Mouse (Mus musculus): ENCODE measurements around the gene Zmpste24.

The Zmpste24 gene

GRCm38 (mm10) chr4:121031440-121031839 lies 66.6 kb downstream of the Zmpste24 start:
- DNase-seq (ENCODE audit: low spot score in 2 of 2), result no peak

GRCm38 (mm10) chr4:121029632-121030031 lies 68.4 kb downstream of the Zmpste24 start:
- DNase-seq (ENCODE audit: low spot score in 2 of 2), result no peak

- DNase-seq (ENCODE audit: low spot score in 2 of 2), result peak in 1 of 2 experiments; percentile 42
These were observed 69.2 kb downstream of the Zmpste24 start for GRCm38 (mm10) chr4:121028659-121029392.

GRCm38 (mm10) chr4:121028146-121028545 lies 69.9 kb downstream of the Zmpste24 start:
- no peak for DNase-seq (ENCODE audit: low spot score in 2 of 2)

GRCm38 (mm10) chr4:121025681-121026080 lies 72.4 kb downstream of the Zmpste24 start:
- DNase-seq (ENCODE audit: low spot score in 2 of 2), result no peak

- DNase-seq (ENCODE audit: low spot score in 2 of 2), result peak; percentile 48 to 66
These were observed 74.1 kb downstream of the Zmpste24 start for GRCm38 (mm10) chr4:121023941-121024340.

- no peak for DNase-seq (ENCODE audit: low spot score in 2 of 2)
These were observed 74.6 kb downstream of the Zmpste24 start for GRCm38 (mm10) chr4:121023464-121023863.

GRCm38 (mm10) chr4:121021911-121022310 lies 76.1 kb downstream of the Zmpste24 start:
- DNase-seq (ENCODE audit: low spot score in 2 of 2), result no peak

- DNase-seq (ENCODE audit: low spot score in 2 of 2), result no peak
These were observed 77.8 kb downstream of the Zmpste24 start for GRCm38 (mm10) chr4:121020040-121020790.

- DNase-seq (ENCODE audit: low spot score in 2 of 2), result no peak
These were observed 79.8 kb downstream of the Zmpste24 start for GRCm38 (mm10) chr4:121018250-121018649.

GRCm38 (mm10) chr4:121016928-121017657 lies 80.9 kb downstream of the Zmpste24 start, which contains the start of gene Smap2:
Smap2 (minus strand) TSS chr4:121017247.
- DNase-seq (ENCODE audit: low spot score in 2 of 2), result peak; percentile 94 to 98

- DNase-seq (ENCODE audit: low spot score in 2 of 2), result peak in 1 of 2 experiments; percentile 11
These were observed 81.8 kb downstream of the Zmpste24 start for GRCm38 (mm10) chr4:121016021-121016898.

GRCm38 (mm10) chr4:121015268-121015659 lies 82.8 kb downstream of the Zmpste24 start:
- DNase-seq (ENCODE audit: low spot score in 2 of 2), result no peak

GRCm38 (mm10) chr4:121014594-121015267 lies 83.3 kb downstream of the Zmpste24 start:
- DNase-seq (ENCODE audit: low spot score in 2 of 2), result no peak

GRCm38 (mm10) chr4:121010770-121011549 lies 87.1 kb downstream of the Zmpste24 start:
- no peak for DNase-seq (ENCODE audit: low spot score in 2 of 2)

Data from urinary bladder, postnatal 36 days (tissue).